Mouse (Mus musculus): Measurements from ENCODE around the gene Tmem259.

- TF ChIP-seq CTCF (IDR thresholded peaks at IDR 0.05; ENCODE audit: control insufficient read depth, insufficient read depth, low read length): peak; percentile 97
- TF ChIP-seq POLR2A (IDR thresholded peaks at IDR 0.05; ENCODE audit: borderline replicate concordance, control insufficient read depth, low read depth, low read length): peak; percentile 48; the same call in 1 of the 2 replicates
Measured at GRCm38 (mm10) chr10:79959847-79960601, 24.1 kb downstream of the Tmem259 start, which contains the start of gene Wdr18.
